Mouse (Mus musculus) cerebellum, adult 8-10 months (tissue): ENCODE results near the gene Smad6.

Experiments
- DNase-seq: peaks from one replicate; pipeline ENCODE4 v3.0.0; 2022

The Smad6 gene

DNA sequence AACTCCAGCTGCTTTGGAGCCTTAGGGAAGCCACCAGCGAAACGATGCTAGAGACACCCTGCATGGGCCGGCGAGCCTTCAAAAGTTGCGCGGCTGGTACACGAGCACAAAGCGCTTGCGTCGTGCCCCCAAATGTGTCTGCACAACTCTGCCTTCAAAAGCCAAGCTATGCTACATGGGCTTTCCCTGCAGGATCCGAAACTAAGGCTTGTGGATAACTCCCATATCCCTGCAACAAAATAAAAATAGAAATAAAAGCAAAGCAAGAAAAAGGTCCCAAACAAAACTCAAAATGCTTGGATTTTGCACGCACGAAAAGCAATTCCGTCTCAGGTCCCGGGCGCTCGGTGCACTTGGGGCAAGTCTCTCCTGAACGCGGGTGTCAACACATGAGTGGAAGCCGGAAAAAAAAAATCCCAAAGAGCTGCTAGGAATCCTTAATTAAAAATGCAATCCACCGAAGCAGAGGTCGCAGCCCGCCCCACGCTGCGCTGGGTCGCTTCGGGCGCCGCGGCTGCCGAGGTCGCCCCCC is 474 bp downstream of the Smad6 start:
- DNase-seq: no peak

DNA sequence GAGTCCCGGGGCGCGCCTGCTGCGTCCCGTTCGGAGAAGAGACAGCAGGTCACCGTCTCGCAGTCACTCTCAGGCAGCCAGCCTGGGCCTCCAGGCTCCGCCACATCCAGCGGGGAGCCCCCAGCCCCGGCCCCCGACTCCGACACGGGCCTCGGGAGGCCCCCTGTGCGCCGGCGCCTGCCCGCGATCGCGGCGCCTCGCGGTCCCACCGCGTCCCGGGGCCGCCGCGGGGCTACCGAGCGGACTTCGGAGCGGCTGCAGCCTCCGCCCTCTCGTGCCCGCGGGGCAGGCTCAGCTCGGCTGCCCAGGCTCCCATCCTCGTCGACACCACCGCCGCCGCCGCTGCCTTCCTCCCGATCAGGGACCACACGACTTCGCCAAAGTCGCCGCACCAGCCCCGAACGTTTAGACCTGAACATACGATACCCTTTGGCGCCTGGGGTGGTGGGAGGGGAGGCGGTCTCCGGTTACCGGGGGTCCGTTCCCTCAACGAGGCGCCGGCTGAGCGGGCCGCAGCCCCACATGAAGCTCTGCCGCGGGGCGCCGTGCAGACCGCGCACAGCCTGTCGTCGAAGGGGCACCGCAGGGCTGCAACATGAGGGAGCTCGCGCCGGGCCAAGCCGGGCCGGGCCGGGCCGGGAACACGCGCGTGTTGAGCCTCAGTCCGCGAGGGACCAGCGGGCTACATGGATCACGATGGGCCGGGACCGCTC is 1.1 kb downstream of the Smad6 start:
- DNase-seq: no peak

DNA sequence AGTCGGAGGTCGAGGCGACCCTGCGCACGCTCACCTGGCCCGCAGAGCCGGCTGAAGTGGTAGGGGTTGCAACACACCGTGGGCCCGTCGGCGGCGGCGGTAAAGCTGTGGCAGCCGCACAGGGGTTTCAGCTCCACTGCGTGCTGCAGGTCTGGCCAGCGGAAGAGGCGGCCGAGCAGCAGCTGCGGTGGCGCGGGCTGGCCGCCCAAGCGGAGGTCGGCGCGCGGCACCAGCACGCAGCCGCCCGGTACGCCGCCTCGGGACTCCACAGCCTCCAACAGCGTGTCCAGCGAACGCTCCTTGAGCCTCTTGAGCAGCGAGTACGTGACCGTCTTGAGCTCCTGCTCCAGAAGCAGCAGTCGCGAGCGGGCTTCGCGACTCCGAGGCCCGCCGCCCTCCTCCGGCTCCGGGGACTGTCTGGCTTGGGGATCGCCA is 1.7 kb downstream of the Smad6 start:
- no peak for DNase-seq

GRCm38 (mm10) chr9:64019036-64019886 is 2.6 kb downstream of the Smad6 start:
- DNase-seq: no peak

- DNase-seq: no peak
Observed at GRCm38 (mm10) chr9:64017861-64018793, 3.7 kb downstream of the Smad6 start.

GRCm38 (mm10) chr9:64016648-64017400 is 5.0 kb downstream of the Smad6 start:
- no peak for DNase-seq

DNA sequence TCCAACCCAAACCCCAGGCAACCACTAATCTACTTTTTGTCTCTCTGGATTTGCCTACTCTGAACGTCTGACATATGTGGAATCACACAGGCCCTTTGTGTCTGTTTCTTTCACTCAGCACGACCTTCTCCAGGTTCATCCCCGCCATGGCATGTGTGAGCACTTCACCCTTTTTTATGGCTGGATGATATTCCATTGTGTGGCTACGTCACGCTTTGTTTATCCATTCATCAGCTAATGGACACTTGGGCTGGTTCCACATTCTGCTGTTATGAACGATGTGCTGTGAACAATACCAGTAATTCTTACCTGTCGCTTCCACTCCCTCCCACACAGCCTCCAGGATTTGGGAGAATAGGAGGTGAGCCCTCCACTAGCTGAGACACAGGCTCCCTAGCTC is 5.8 kb downstream of the Smad6 start:
- no peak for DNase-seq

DNA sequence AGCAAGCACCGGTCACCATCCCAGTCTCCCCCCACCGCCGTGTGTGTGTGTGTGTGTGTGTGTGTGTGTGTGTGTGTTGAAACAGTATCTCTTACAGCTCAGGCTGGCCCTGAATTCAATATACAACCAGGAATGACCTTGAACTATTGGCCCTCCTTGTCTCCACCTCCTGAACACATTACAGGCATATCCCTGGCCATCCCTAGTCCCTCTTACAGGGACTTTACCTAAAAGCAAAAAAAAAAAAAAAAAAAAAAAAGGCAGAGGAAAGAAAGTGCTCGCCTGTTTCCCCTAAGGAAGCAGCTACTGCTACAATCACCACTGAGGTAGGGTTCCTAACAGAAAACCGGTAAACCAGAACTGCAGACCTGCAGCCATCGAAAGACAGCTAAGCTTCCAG is 7.1 kb downstream of the Smad6 start:
- no peak for DNase-seq

DNA sequence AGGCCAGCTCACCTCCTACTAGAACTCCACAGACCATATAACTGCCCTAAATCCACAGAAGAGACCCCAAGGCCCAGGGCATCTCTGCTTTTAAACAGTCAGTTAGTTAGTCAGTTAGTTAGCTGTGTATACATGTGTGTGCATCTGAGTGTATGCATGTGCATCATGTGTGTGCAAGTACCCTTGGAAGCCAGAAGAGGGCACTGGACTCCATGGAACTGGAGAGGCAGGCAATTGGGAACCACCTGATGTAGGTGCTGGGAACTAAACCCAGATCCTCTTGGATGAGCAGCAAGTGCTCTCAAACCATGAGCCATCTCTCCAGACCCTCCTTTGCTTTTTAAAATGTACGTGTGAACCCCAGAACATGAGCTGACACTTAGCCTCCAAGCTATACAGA is 10.5 kb downstream of the Smad6 start:
- DNase-seq: no peak

GRCm38 (mm10) chr9:64002981-64003380 is 18.9 kb downstream of the Smad6 start:
- no peak for DNase-seq

DNA sequence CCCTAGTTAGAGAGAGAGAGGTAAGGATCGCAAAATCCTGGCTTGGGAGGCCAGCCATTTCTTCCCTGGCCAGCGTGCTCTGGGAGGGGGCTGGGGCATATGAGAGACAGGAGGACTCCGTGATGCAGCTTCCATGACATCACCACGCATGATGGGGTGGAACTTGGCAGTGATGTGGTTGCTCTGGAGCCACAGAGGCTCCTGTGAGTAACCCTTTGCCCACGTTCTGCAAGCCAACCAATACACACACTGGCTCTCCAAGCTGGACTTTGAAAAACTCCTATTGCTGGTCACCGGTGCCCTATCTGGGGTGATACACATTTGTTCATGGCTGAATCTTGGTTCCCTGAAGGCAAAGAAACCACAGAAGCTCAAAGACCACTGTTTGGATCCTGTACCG is 20.8 kb downstream of the Smad6 start:
- no peak for DNase-seq

GRCm38 (mm10) chr9:64000085-64000484 is 21.8 kb downstream of the Smad6 start:
- no peak for DNase-seq

- DNase-seq: no peak
Observed at GRCm38 (mm10) chr9:63999194-63999593, 22.7 kb downstream of the Smad6 start.

GRCm38 (mm10) chr9:63998026-63998425 is 23.8 kb downstream of the Smad6 start:
- no peak for DNase-seq

DNA sequence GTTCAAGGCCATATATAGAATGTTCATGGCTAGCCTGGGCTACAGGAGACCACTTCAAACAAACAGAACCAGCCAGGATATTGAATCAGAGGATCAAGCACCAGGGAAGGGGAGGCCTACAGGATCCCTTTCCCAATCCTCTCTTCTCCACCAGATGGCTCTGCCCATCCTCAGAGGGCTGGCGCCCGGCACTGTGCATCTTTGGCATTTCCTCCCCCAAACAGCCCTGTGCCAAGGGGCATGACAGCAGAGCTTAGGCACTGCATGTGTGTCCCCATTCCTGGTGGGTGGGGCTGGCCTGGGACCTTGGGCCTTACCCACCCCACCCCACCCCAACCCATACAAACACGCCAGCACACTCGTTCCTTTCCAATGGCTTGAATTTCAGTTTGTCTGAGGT is 24.4 kb downstream of the Smad6 start:
- no peak for DNase-seq

- no peak for DNase-seq
Observed at GRCm38 (mm10) chr9:63993256-63993655, 28.6 kb downstream of the Smad6 start.

- DNase-seq: no peak
Observed at GRCm38 (mm10) chr9:63992761-63993160, 29.1 kb downstream of the Smad6 start.

GRCm38 (mm10) chr9:63991193-63991592 is 30.7 kb downstream of the Smad6 start:
- no peak for DNase-seq

- no peak for DNase-seq
Observed at GRCm38 (mm10) chr9:63989641-63990040, 32.2 kb downstream of the Smad6 start.

- DNase-seq: no peak
Observed at GRCm38 (mm10) chr9:63989214-63989613, 32.6 kb downstream of the Smad6 start.

- no peak for DNase-seq
Observed at GRCm38 (mm10) chr9:63985125-63985524, 36.7 kb downstream of the Smad6 start.
